Mouse (Mus musculus): ENCODE measurements at regions not wholly inside any gene's neighbourhood (a gene's known extent, or its start where the extent isn't known, plus 50 kb on each side); places are given as distances from the start of the nearest gene placed in this dataset.
"Not testable (repeated sequence)": the region's sequence is repeated elsewhere in the genome, so short reads cannot be mapped to it uniquely, and the experiment has no call there.

DNA sequence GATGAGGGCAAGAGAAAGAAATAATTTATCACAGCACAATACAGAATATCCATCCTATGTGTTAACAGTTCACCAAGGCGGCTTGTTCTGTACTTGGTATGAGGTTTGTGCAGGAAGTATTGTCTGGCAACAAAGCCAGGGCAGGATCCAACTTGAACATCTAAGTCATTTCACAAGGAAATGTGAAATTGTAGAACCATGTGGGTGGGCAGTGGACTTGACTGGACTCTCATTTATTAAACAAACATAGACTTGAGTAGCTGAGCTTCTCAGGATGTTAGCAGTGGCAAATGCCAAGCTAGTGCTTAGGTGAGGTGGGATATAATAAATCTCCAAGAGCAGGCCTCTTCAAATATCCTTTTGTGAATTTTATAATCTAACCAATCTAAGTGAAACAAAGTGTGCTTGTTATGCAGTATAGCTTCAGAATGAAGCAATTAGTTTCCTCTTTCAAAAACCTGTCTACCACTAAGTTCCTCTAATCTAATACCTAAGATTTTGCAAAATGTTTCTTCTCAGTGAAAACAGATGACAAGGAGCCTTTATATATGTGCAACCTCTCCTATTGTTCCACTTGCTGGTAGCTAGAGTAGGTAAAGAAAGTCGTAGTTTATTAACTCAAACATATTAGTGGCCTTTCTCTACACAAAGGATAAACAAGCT is 694.4 kb downstream of the Crisp4 start:
- TF ChIP-seq CTCF (conservative IDR thresholded peaks at IDR 0.05; ENCODE audit: insufficient read depth, insufficient read length, low read depth, low read length) (no peak), POLR2A (IDR thresholded peaks at IDR 0.05; ENCODE audit: low read depth, low read length) (no peak)
- Histone ChIP-seq H3K4me3 (ENCODE audit: insufficient read depth, low read depth, low read length) (no peak overlapping the region), H3K4me1 (ENCODE audit: control insufficient read depth, insufficient read depth, low read length) (no peaks in the 10 kb centered on the region), H3K27ac (ENCODE audit: insufficient read depth, low read depth, low read length) (no peak overlapping the region), H3K27me3 (replicated peaks; ENCODE audit: control insufficient read depth, insufficient read depth, low read length) (no peaks in the 10 kb centered on the region), H3K36me3 (ENCODE audit: control insufficient read depth, insufficient read depth, low read length) (no peaks in the 10 kb centered on the region)
- no peak for DNase-seq
- WGBS = 24% methylated on average over 2 of the region's 2 CpGs

DNA sequence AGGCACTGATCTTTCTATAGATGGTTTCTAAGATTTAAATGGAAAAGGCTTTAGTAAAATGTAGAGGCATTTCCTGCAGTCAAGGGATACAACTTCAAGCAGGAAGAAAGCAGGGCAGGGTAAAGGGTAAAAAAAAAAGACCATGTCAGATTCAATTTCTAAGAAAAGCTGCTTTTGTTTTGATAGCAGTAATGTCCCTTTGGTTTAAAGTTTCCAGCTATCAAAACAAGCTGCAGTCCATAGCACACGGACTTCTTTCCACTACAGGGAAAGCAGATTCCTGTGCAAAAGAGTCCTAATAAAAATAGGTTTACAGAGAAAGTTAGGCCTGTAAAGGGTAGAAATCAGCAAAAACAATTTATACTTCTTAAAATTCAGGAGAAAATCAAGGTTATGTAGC is 695.0 kb downstream of the Crisp4 start:
- no peak overlapping the region for H3K27ac ChIP-seq (ENCODE audit: insufficient read depth, low read depth, low read length)
- H3K27me3 ChIP-seq (replicated peaks; ENCODE audit: control insufficient read depth, insufficient read depth, low read length) = no peaks in the 10 kb centered on the region
- no peaks in the 10 kb centered on the region for H3K4me1 ChIP-seq (ENCODE audit: control insufficient read depth, insufficient read depth, low read length)
- WGBS = 9% methylated on average over 1 of the region's 1 CpGs
- TF ChIP-seq POLR2A (IDR thresholded peaks at IDR 0.05; ENCODE audit: low read depth, low read length) = no peak
- no peaks in the 10 kb centered on the region for H3K36me3 ChIP-seq (ENCODE audit: control insufficient read depth, insufficient read depth, low read length)
- no peak overlapping the region for H3K4me3 ChIP-seq (ENCODE audit: insufficient read depth, low read depth, low read length)
- peak; percentile 30 for DNase-seq

DNA sequence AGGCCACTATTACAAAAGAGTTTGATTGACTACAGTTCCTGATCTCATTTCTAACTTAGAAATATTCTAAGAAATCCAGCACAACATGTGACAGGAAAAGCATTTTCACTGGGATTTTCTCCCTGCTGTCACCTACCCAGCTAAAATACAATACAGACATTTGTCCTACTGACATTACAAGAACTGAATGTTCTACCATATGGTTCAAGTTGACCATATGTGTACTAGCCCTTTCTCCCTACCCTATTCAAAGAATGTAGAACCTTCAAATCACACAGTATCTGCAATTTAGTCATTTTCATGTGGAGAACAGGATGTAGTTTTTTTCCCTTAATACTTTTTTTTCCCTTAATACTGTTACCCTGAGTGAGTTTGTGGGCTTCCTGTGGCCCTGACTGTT is 695.4 kb downstream of the Crisp4 start:
- no peaks in the 10 kb centered on the region for H3K4me1 ChIP-seq (ENCODE audit: control insufficient read depth, insufficient read depth, low read length)
- H3K27ac ChIP-seq (ENCODE audit: insufficient read depth, low read depth, low read length) = no peak overlapping the region
- H3K27me3 ChIP-seq (replicated peaks; ENCODE audit: control insufficient read depth, insufficient read depth, low read length) = no peaks in the 10 kb centered on the region
- H3K36me3 ChIP-seq (ENCODE audit: control insufficient read depth, insufficient read depth, low read length) = no peaks in the 10 kb centered on the region
- DNase-seq = no peak
- no peak for TF ChIP-seq POLR2A (IDR thresholded peaks at IDR 0.05; ENCODE audit: low read depth, low read length)
- TF ChIP-seq CTCF (conservative IDR thresholded peaks at IDR 0.05; ENCODE audit: insufficient read depth, insufficient read length, low read depth, low read length) = no peak
- H3K4me3 ChIP-seq (ENCODE audit: insufficient read depth, low read depth, low read length) = no peak overlapping the region

DNA sequence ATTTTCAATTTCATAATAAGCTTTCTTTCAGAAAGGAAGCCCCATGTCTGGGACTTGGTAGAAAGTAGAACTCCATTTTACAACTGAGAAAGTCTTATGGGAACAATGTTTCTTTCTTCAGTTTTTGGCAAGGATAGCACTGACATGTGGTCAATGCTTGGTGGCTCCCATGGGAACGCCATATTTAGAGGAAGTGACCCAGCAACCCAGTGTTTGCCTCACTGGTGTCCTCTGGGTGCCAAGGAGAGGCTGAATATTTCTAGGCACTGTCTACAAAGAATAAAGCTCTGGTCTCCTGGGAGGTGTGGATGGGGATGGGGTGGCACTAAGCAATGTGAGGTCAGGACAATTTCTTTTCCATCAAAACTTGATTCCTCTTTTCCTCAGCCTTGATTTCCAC is 696.4 kb downstream of the Crisp4 start:
- TF ChIP-seq POLR2A (IDR thresholded peaks at IDR 0.05; ENCODE audit: low read depth, low read length) = no peak
- TF ChIP-seq CTCF (conservative IDR thresholded peaks at IDR 0.05; ENCODE audit: insufficient read depth, insufficient read length, low read depth, low read length) = no peak
- no peak overlapping the region for H3K27ac ChIP-seq (ENCODE audit: insufficient read depth, low read depth, low read length)
- H3K4me3 ChIP-seq (ENCODE audit: insufficient read depth, low read depth, low read length) = no peak overlapping the region
- H3K36me3 ChIP-seq (ENCODE audit: control insufficient read depth, insufficient read depth, low read length) = no peaks in the 10 kb centered on the region
- DNase-seq = peak; percentile 18
- no peaks in the 10 kb centered on the region for H3K27me3 ChIP-seq (replicated peaks; ENCODE audit: control insufficient read depth, insufficient read depth, low read length)
- WGBS = 76% methylated on average over 1 of the region's 1 CpGs
- no peaks in the 10 kb centered on the region for H3K4me1 ChIP-seq (ENCODE audit: control insufficient read depth, insufficient read depth, low read length)

DNA sequence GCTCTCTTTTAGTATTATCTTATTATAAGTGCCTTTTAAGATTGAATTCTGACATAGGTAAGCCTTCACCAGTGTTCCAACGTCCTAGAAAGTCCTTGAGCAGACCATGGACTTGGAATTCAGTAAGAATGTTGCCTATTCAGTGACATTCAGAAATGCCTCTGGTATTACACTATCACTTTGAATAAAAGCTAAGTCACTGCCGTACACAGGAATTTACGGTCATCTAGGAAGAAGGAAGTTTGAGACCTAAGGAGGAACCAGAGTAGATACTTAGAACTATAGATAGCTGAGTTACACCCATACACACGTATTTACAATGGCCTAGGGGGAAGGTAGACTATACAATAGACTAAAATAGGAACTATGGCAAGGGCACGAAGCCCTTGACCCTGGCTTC is 711.6 kb downstream of the Crisp4 start:
- not testable (repeated sequence) for H3K27me3 ChIP-seq (replicated peaks; ENCODE audit: control insufficient read depth, insufficient read depth, low read length); H3K27ac ChIP-seq (ENCODE audit: insufficient read depth, low read depth, low read length); H3K4me3 ChIP-seq (ENCODE audit: insufficient read depth, low read depth, low read length); DNase-seq; H3K4me1 ChIP-seq (ENCODE audit: control insufficient read depth, insufficient read depth, low read length); H3K36me3 ChIP-seq (ENCODE audit: control insufficient read depth, insufficient read depth, low read length)
- 68% methylated on average over 5 of the region's 5 CpGs for WGBS

DNA sequence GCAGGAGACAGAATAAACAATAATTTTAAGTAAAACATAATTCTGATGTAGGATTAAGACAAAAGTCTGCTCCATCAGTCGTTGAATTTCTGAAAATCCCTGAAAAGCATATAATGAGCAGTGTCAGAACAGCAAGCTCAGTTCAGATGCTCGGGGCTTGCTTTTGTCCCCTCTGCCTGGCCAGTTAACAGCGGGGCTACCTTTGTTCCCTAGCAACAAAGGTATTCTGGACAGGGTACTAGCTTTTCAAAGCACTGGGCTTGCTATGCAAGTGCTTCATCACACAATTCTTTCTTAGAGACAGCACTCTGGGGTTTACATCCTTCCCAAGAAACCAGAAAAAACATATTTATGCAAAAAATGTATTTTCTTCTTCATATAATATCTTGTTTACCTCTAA is 729.7 kb downstream of the Crisp4 start:
- Histone ChIP-seq H3K4me3 (ENCODE audit: insufficient read depth, low read depth, low read length) (no peak overlapping the region), H3K27me3 (replicated peaks; ENCODE audit: control insufficient read depth, insufficient read depth, low read length) (no peaks in the 10 kb centered on the region), H3K4me1 (ENCODE audit: control insufficient read depth, insufficient read depth, low read length) (no peaks in the 10 kb centered on the region), H3K36me3 (ENCODE audit: control insufficient read depth, insufficient read depth, low read length) (no peaks in the 10 kb centered on the region), H3K27ac (ENCODE audit: insufficient read depth, low read depth, low read length) (no peak overlapping the region)
- 57% methylated on average over 3 of the region's 3 CpGs for WGBS
- DNase-seq = no peak
- TF ChIP-seq CTCF (conservative IDR thresholded peaks at IDR 0.05; ENCODE audit: insufficient read depth, insufficient read length, low read depth, low read length) = no peak
- TF ChIP-seq POLR2A (IDR thresholded peaks at IDR 0.05; ENCODE audit: low read depth, low read length) = no peak

DNA sequence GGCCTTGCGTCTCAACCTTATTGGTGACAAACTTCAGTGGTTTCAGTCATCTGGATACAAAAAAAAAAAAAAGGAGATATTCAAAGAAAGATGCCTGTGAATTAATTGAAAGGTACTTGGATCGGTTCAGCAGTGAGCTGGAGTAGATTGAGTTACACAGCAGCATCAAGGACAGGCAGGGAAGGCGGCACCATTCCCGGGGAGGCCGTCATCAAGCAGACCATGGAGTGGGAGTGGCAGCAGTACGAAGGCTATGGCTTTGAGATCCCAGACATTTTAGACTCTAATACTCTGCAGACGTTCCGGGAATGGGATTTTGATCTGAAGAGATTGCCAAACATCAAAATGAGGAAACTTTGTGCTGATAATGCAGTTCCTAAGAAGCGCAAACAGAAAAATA is 750.8 kb downstream of the Crisp4 start:
- no peak for DNase-seq
- H3K27ac ChIP-seq (ENCODE audit: insufficient read depth, low read depth, low read length) = no peak overlapping the region
- 50% methylated on average over 9 of the region's 9 CpGs for WGBS
- H3K4me3 ChIP-seq (ENCODE audit: insufficient read depth, low read depth, low read length) = no peak overlapping the region
- TF ChIP-seq CTCF (conservative IDR thresholded peaks at IDR 0.05; ENCODE audit: insufficient read depth, insufficient read length, low read depth, low read length) (no peak), POLR2A (IDR thresholded peaks at IDR 0.05; ENCODE audit: low read depth, low read length) (no peak)
- no peaks in the 10 kb centered on the region for H3K4me1 ChIP-seq (ENCODE audit: control insufficient read depth, insufficient read depth, low read length)
- no peaks in the 10 kb centered on the region for H3K27me3 ChIP-seq (replicated peaks; ENCODE audit: control insufficient read depth, insufficient read depth, low read length)
- no peaks in the 10 kb centered on the region for H3K36me3 ChIP-seq (ENCODE audit: control insufficient read depth, insufficient read depth, low read length)

Measured in kidney, adult 2 months (tissue).